Mouse (Mus musculus) heart, postnatal 14 days (tissue): ENCODE measurements around the gene Uck2. TPM values are rescaled to one million over a fixed set of nuclear protein-coding genes. Genes with fewer than 3 reads are reported as not detected.

ENCODE experiments used
- DNase-seq, 2 experiments: peaks; one replicate each; pipeline ENCODE4 v3.0.0; 2021 to 2022
- intact Hi-C: fragments of 180-260 bp; cut with DNase I; formaldehyde crosslinking; loops from one replicate; pipeline ENCODE4 v1.15.1; 2025
- long read RNA-seq, 2 experiments: library from polyadenylated mRNA; stranded (forward); transcript quantifications; one replicate each; pipeline ENCODE4 v2.0.0; 2021
- total RNA-seq, 2 experiments: library from RNA; stranded (reverse); gene quantifications; 2 replicates each; pipeline ENCODE4 v1.2.3; 2021

Gene Uck2
- 10 to 100 TPM; 47.3 to 54.5 TPM for total RNA-seq
- long read RNA-seq, experiment 1, full-length matches to known transcripts = 17 of 33 reads
- long read RNA-seq, experiment 1, partial matches to known transcripts = 1 of 33 reads
- long read RNA-seq, experiment 1, other reads (novel, unspliced or antisense) = 15 of 33 reads
- long read RNA-seq, experiment 2, full-length matches to known transcripts = 11 of 23 reads
- long read RNA-seq, experiment 2, partial matches to known transcripts = 1 of 23 reads
- long read RNA-seq, experiment 2, other reads (novel, unspliced or antisense) = 11 of 23 reads

DNA sequence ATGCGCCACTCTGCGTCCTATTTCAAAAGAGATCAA, at the start of gene Uck2:
Gene Uck2, minus strand, starts transcription at position 1 of the 36 bp plus-strand sequence.
- intact Hi-C loops = loop anchor here (2.0 kb wide), 2 partner anchors 50 to 64 kb away; no protein-coding TSS in a partner anchor
- no peak for DNase-seq

GRCm38 (mm10) chr1:167331106-167331505, 46.0 kb upstream of the Uck2 start:
- no peak for DNase-seq
- intact Hi-C loops = loop anchor here (10.0 kb wide), 2 partner anchors 546 to 596 kb away; no protein-coding TSS in a partner anchor

- DNase-seq = no peak
- intact Hi-C loops = no loop called here
Observed at GRCm38 (mm10) chr1:167328776-167329175, 43.7 kb upstream of the Uck2 start.

DNA sequence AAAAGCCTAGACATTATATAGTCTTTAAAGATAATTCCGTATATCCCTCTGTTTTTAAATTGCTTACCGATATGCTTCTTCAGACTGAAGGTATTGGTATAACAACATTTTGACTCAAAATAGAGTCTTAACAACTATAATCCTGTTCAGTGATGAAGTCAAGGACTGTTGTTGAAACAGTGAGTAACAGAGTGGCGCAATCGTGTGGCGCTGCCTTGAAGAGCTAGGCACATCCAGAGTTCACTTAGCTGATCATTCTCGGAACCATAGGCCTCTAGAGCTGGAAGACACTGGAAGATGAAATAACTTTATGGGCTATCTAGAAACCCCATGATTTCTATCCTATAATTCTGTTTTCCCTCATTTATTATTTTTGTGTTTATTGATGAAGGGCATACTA, 36.6 kb upstream of the Uck2 start:
- intact Hi-C loops = no loop called here
- no peak for DNase-seq

DNA sequence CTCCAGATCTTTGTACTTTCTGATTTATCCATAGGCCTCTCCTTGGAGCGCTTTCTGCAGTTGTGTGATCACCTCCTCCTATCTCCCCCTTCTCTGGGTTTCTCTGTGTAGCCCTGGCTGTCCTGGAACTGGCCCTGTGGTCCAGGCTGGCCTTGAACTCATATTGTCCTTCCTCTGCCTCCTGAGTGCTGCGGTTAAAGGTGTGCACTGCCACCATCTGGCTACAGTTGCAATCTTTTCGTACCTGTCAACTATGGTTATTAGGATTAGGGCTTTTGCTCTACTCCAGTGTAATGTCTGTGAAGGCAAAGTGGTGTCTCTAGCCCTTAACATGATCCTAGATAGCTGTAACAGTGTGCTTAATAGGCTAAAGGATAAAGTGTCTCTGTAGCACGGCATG, 28.1 kb upstream of the Uck2 start:
- intact Hi-C loops = loop anchor here (10.0 kb wide), 1 partner anchor 308 kb away; the partner anchor contains the start of gene Fam78b

GRCm38 (mm10) chr1:167312367-167312766, 27.2 kb upstream of the Uck2 start:
- no peak for DNase-seq
- intact Hi-C loops = loop anchor here (10.0 kb wide), 1 partner anchor 308 kb away; the partner anchor contains the start of gene Fam78b

More for the DNA sequence above, 28.1 kb upstream of the Uck2 start:
- no peak for DNase-seq

DNA sequence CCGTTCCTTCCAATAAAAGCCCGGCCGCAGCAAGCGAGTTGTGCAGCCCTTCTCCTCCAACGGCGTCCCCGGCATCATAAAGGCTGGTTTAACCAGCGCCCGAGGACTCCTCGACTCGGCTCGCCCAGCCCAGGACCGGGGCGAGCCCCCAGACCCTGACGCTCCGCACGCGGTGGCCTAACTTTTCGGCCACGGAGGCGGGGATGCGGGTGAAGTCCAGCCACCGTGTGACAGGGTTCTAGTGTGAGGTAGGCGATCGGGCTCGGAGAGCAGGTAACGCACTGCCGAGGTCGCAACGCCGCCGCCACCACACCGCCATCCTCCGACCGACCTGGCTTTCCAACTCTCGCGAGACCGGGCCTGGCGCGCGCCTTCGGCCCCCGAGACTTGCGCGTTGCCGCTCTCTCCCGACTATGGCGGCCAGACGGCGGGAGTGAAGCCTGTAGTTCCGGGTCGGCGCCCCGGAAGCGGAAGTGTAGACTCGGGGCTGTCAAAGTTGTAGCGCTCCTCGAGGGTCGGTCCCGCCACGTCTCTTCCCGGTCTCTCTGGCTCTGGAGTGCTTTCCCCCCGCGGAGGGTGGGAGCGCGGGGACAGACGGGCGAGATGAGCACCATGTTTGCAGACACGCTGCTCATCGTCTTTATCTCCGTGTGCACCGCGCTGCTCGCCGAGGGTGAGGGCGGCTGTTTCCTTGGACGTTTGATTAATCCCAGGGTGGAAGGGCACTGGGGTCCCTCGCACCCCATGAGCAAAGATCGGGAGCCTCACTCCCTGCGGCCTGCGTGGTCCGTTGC, 23.3 kb upstream of the Uck2 start, which contains the start of gene Tmco1:
Gene Tmco1, plus strand, starts transcription at position 118 of the 794 bp plus-strand sequence.
- peak; percentile 98 to 99 for DNase-seq
- intact Hi-C loops = loop anchor here (2.0 kb wide), 1 partner anchor 26 kb away; no protein-coding TSS in a partner anchor

GRCm38 (mm10) chr1:167307674-167308073, 22.6 kb upstream of the Uck2 start:
- intact Hi-C loops = loop anchor here (2.0 kb wide), 2 partner anchors 25 to 29 kb away; no protein-coding TSS in a partner anchor
- DNase-seq = no peak

GRCm38 (mm10) chr1:167306451-167307240, 21.5 kb upstream of the Uck2 start:
- DNase-seq = peak; percentile 43
- intact Hi-C loops = loop anchor here (2.0 kb wide), 1 partner anchor 30 kb away; no protein-coding TSS in a partner anchor

DNA sequence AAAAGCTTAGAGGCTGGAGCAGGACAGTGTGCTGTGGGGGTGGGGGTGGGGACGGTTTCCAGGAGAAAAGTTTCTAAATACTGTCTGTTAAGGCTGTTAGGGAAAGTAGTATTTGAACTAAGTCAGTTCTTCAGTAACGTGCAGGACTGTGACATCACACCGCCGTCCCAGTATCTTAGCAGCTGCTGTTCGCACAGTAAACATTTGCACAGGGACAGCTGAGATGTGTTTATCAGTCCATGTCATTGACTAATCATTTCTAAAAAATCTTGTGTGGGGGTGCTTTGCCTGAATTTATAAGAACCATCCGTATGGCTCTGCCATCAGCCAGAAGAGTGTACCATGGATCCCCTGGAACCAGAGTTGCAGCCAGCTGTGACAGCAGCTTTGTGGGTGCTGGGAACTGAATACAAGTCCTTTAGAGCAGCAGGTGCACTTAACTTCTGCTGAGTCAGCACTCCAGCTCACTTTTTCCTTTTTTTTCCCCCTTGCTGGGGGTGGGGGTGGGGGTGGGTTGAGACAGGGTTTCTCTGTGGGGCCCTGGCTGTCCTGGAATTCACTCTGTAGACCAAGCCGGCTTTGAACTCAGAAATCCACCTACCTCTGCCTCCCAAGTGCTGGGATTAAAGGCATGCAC, 20.5 kb upstream of the Uck2 start:
- DNase-seq = no peak
- intact Hi-C loops = loop anchor here (2.0 kb wide), 1 partner anchor 31 kb away; no protein-coding TSS in a partner anchor

GRCm38 (mm10) chr1:167300122-167300521, 15.0 kb upstream of the Uck2 start:
- intact Hi-C loops = no loop called here
- DNase-seq = no peak

GRCm38 (mm10) chr1:167295679-167296402, 10.7 kb upstream of the Uck2 start:
- DNase-seq = no peak
- intact Hi-C loops = no loop called here

DNA sequence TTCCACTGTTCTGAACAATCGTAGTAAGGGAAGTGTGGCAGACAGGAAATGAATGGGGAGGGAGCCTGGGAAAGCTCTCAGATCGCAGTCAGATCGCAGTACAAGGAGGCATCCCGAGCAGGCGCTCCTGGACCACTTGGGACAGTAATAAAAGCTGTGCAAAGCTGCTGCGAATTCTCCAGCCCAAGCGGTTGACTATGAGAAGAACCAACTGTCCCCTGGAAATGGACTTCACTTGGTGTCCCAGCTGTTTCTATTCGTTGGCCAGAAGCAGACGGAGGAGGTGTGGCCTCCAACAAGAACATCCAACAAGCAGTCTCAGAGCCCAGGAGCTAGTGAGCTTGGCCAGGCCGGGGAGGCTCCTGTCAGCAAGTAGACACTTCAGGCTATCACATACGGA, 7.3 kb upstream of the Uck2 start:
- intact Hi-C loops = no loop called here
- peak; percentile 55 to 59 for DNase-seq

DNA sequence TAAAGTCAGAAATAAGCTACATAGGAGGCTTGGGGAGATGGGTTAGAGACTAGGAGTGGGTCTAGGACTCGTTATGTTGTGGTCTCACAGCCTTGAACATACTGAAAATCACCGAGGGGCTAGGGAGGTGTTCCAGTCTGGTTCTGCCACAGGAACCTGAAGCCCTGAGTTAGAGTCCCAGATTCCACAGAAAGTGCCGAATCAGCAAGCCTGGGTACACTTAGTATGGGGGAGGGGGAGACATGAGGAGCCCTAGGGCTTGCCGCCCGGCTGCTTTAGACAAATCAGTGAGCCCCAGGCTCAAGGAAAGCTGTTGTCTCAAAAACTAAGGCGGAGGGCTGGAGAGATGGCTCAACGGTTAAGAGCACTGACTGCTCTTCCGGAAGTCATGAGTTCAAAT, 6.5 kb upstream of the Uck2 start:
- intact Hi-C loops = no loop called here
- DNase-seq = no peak

GRCm38 (mm10) chr1:167290263-167290592, 5.1 kb upstream of the Uck2 start:
- intact Hi-C loops = no loop called here
- DNase-seq = no peak

DNA sequence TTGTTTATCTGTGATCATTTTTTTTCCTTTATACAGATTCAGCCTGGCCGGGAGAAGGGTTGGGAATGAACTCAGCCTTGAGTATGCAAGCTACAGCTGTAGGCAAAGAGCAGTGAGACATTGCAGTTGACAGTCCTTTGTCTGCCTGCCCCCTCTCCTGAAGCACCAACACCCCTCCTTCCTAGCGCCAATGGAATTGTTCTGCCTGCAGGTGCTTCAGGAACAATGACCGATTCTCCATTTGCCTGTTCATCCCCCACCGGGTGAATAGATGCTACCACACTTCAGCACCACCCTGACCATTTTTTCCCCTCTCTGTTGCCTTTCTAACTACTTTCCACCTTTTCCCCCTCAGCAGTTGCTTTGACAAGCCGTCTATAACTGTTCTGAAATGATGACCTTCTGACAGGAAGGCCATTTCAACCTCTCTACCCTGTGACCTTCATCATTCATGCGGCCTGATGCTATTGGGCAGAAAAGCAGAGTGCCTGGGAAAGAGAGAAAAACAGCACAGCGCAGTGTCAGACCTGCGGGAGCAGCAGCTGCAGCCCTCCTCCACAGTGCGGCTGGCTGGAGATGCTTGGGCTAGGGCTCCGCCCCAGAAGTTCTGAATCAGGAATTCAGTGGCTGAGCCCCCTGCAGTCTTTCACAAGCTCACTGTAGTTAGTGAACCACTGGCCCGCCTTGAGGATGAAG, 4.6 kb upstream of the Uck2 start:
- intact Hi-C loops = no loop called here
- peak; percentile 31 to 38 for DNase-seq

GRCm38 (mm10) chr1:167288665-167289538, 3.8 kb upstream of the Uck2 start:
- intact Hi-C loops = no loop called here
- DNase-seq = peak in 1 of 2 experiments; percentile 27

DNA sequence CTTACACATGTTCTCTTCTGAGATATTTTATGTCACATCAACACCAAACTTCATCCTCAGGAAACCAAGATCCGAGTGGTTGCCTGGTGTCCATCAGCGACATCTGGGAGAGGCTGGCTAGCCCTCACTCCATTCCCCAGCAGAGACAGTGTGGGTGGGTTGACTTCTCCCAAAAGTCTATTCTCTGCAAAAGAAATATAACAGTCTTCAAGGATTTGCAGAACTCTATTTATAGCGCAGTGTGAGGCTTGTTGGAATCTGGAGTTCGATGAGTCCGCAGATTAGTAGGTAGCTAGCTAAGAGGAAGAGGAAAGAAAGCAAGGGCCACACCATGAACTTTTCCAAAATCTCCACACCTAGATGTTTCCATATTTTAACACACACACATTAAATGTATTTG, 2.0 kb upstream of the Uck2 start:
- intact Hi-C loops = no loop called here
- no peak for DNase-seq
